Mouse (Mus musculus) bone marrow, adult 2 months (tissue): ENCODE results near the gene Mex3d.

Source experiments
- CTCF ChIP-seq: fragments of 200-500 bp; IDR thresholded peaks from 2 replicates; pipeline ENCODE4 v1.5.1; 2011; ENCODE audit warnings: low read length, control low read depth; ENCODE audit not compliant: control insufficient read depth, insufficient read depth
- POLR2A ChIP-seq: fragments of 200-500 bp; IDR thresholded peaks from 2 replicates; pipeline ENCODE4 v1.6.1; 2011; ENCODE audit warnings: low read depth, mild to moderate bottlenecking, control low read depth, low read length, borderline replicate concordance; ENCODE audit not compliant: control insufficient read depth

DNA sequence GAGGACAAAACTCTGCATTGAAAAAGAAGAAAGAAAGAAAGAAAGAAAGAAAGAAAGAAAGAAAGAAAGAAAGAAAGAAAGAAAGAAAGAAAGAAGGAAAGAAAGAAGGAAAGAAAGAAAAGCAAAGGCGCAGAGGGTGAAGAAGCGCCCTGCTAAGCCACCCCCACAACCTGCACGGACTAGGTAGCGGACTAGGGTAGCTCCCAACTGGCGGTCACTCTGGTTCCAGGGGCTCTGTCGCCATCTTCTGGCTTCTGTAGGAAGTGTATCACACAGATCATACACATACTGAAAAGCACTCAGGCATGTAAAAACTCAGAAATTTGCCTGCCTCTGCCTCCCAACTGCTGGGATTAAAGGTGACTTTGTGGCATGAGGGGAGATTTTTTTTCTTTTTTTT lies 13.4 kb downstream of the Mex3d start:
- TF ChIP-seq POLR2A (no peak), CTCF (peak; percentile 57)
